7 mouse cellular contexts compared by ENCODE assay signal in the genomic region with DNA sequence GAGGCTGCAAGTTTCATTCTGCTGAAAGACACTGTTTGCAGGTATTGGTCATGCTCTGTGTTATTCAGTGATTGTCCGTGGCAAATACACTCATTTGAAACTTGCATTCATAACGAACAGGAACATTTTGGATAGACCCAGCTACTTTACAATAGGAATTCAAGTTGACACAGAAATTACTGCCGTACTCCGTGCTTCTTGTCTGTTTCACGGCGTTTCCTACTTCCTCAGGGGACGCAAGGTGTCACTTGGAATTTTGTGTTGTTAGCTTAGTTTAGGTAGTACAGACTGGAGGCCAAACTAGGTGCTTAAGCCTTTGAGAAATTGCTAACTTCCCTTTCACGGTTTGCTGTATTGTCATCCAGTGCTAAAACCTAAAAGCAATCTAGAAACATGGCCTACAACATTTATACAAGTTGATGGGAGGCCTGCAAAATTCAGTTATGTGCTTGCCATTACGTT. TPM values are rescaled to one million over a fixed set of nuclear protein-coding genes. Genes with fewer than 3 reads are reported as not detected.
DNase-seq lines count a peak whose midpoint lies in the region; ATAC-seq and TF ChIP-seq lines count a peak whose summit lies in the region.

No protein-coding gene starts in this region.

- 48% methylated on average over 9 of the region's 9 CpGs for WGBS in embryonic facial prominence, embryonic 15.5 days
- whole genome bisulfite sequencing in intestine, postnatal 0 days, result 49% methylated on average over 9 of the region's 9 CpGs
- 34% methylated on average over 9 of the region's 9 CpGs for WGBS in olfactory bulb, adult 2 months

- peak overlapping the region; percentile 78 for H3K9ac ChIP-seq in embryonic facial prominence, embryonic 15.5 days
- peak overlapping the region; percentile 100 for H3K9ac ChIP-seq in intestine, postnatal 0 days (ENCODE audit: low read depth, low read length)

- peak overlapping the region; percentile 86 for H3K27ac ChIP-seq in embryonic facial prominence, embryonic 15.5 days (replicated peaks)
- H3K27ac ChIP-seq in intestine, postnatal 0 days (ENCODE audit: low read depth, low read length), result peak overlapping the region; percentile 98
- 0 out of 2 replicates have a peak overlapping the region, but pooled peaks have one; percentile 91 for H3K27ac ChIP-seq in olfactory bulb, adult 2 months (ENCODE audit: insufficient read depth, low read depth, low read length)

- peak overlapping the region; percentile 67 for H3K4me2 ChIP-seq in embryonic facial prominence, embryonic 15.5 days (replicated peaks)
- peak overlapping the region; percentile 91 for H3K4me2 ChIP-seq in intestine, postnatal 0 days (replicated peaks; ENCODE audit: low read depth)

- no peak for ATAC-seq in megakaryocyte, adult 5-6 weeks (ENCODE audit: poor library complexity, severe bottlenecking)
- ATAC-seq in embryonic facial prominence, embryonic 15.5 days (ENCODE audit: insufficient number of reproducible peaks, low FRiP score, low TSS enrichment, low read depth), result no peak
- no peak for ATAC-seq in intestine, postnatal 0 days

- no peak for TF ChIP-seq CTCF in intestine, postnatal 0 days (IDR thresholded peaks at IDR 0.05; ENCODE audit: low read depth)
- no peak for TF ChIP-seq CTCF in olfactory bulb, adult 2 months (IDR thresholded peaks at IDR 0.05; ENCODE audit: insufficient read depth, low read depth, low read length)

- peaks cover 12% of the 10 kb centered on the region for H3K36me3 ChIP-seq in megakaryocyte, embryonic 14.5 days (replicated peaks; ENCODE audit: low read length)
- H3K36me3 ChIP-seq in embryonic facial prominence, embryonic 15.5 days, result no peaks in the 10 kb centered on the region
- no peaks in the 10 kb centered on the region for H3K36me3 ChIP-seq in intestine, postnatal 0 days (ENCODE audit: control insufficient read depth, insufficient read depth)

- no peak for DNase-seq in frontal cortex, postnatal 14 days (ENCODE audit: low spot score in 2 of 2)
- no peak for DNase-seq in kidney, adult 9 months

- no peak for TF ChIP-seq POLR2A in olfactory bulb, adult 2 months (IDR thresholded peaks at IDR 0.05; ENCODE audit: insufficient read depth, low read depth, low read length)

- no peaks in the 10 kb centered on the region for H3K27me3 ChIP-seq in megakaryocyte, embryonic 14.5 days (replicated peaks)
- H3K27me3 ChIP-seq in embryonic facial prominence, embryonic 15.5 days, result no peaks in the 10 kb centered on the region
- no peaks in the 10 kb centered on the region for H3K27me3 ChIP-seq in intestine, postnatal 0 days (replicated peaks; ENCODE audit: control insufficient read depth, insufficient read depth, low read length)

- H3K4me1 ChIP-seq in megakaryocyte, embryonic 14.5 days, result peaks cover 51% of the 10 kb centered on the region
- H3K4me1 ChIP-seq in embryonic facial prominence, embryonic 15.5 days, result peaks cover 16% of the 10 kb centered on the region
- 0 out of 2 replicates have a peak, but pooled peaks cover 3% of the 10 kb centered on the region for H3K4me1 ChIP-seq in intestine, postnatal 0 days (replicated peaks; ENCODE audit: control insufficient read depth, insufficient read depth, low read length)
- H3K4me1 ChIP-seq in olfactory bulb, adult 2 months (ENCODE audit: control insufficient read depth, insufficient read depth, low read length), result peaks cover 2% of the 10 kb centered on the region; the same call in 1 of the 2 replicates

- H3K4me3 ChIP-seq in megakaryocyte, embryonic 14.5 days (replicated peaks), result peak overlapping the region; percentile 97
- peak overlapping the region; percentile 93 for H3K4me3 ChIP-seq in embryonic facial prominence, embryonic 15.5 days (replicated peaks)
- peak overlapping the region; percentile 97 for H3K4me3 ChIP-seq in intestine, postnatal 0 days (ENCODE audit: low read depth, low read length)
- H3K4me3 ChIP-seq in olfactory bulb, adult 2 months (ENCODE audit: insufficient read depth, low read depth, low read length), result peak overlapping the region; percentile 99

- H3K9me3 ChIP-seq in megakaryocyte, embryonic 14.5 days, result no peaks in the 10 kb centered on the region
- no peaks in the 10 kb centered on the region for H3K9me3 ChIP-seq in embryonic facial prominence, embryonic 15.5 days (replicated peaks)
- H3K9me3 ChIP-seq in intestine, postnatal 0 days (ENCODE audit: control insufficient read depth), result no peaks in the 10 kb centered on the region

RNA-seq across cellular contexts. Expression of a gene that starts 1.2 kb away (rescaled TPM):
- polyA plus RNA-seq in megakaryocyte, embryonic 14.5 days (2012; ENCODE audit: insufficient read depth, low replicate concordance), result not detected in 2 replicates
- not detected in 2 replicates for total RNA-seq in megakaryocyte, adult 5-6 weeks (2015)
- total RNA-seq in megakaryocyte, adult 5-6 weeks (2017), result not detected in 2 replicates
- not detected in 2 replicates for polyA plus RNA-seq in embryonic facial prominence, embryonic 15.5 days (2015; fragmentation: Nextera tagmentation; extraction: Ambion mirVana)
- polyA plus RNA-seq in intestine, postnatal 0 days (2015; fragmentation: Nextera tagmentation; extraction: Ambion mirVana), result not detected in 2 replicates
- polyA plus RNA-seq in olfactory bulb, adult 2 months (2012; ENCODE audit: insufficient read depth, insufficient read length, low replicate concordance, missing spikeins), result not detected in 2 replicates

RNA-seq across cellular contexts. Expression of a gene that starts 1.5 kb away (rescaled TPM):
- polyA plus RNA-seq in megakaryocyte, embryonic 14.5 days (2012; ENCODE audit: insufficient read depth, low replicate concordance), result 8.9 and 11.5 TPM in 2 replicates
- 94.6 and 113 TPM in 2 replicates for total RNA-seq in megakaryocyte, adult 5-6 weeks (2015)
- 201 and 212 TPM in 2 replicates for total RNA-seq in megakaryocyte, adult 5-6 weeks (2017)
- 38.9 and 41.5 TPM in 2 replicates for polyA plus RNA-seq in embryonic facial prominence, embryonic 15.5 days (2015; fragmentation: Nextera tagmentation; extraction: Ambion mirVana)
- 26.1 and 27.1 TPM in 2 replicates for polyA plus RNA-seq in intestine, postnatal 0 days (2015; fragmentation: Nextera tagmentation; extraction: Ambion mirVana)
- polyA plus RNA-seq in olfactory bulb, adult 2 months (2012; ENCODE audit: insufficient read depth, insufficient read length, low replicate concordance, missing spikeins), result not detected in 2 replicates
